Mouse (Mus musculus): ENCODE results near the gene Eddm3b. TPM values are rescaled to one million over a fixed set of nuclear protein-coding genes. Genes with fewer than 3 reads are reported as not detected.

The Eddm3b gene
- total RNA-seq (2015; ENCODE audit: low replicate concordance), result not detected in 2 replicates
- total RNA-seq (2017; ENCODE audit: low replicate concordance), result not detected in 2 replicates

- no peak for ATAC-seq (replicated peaks; ENCODE audit: low FRiP score, poor library complexity, severe bottlenecking)
Measured at GRCm38 (mm10) chr14:51113916-51114560, at the start of gene Eddm3b. Gene Eddm3b, plus strand, starts transcription at chr14:51114426.

GRCm38 (mm10) chr14:51068956-51069355, 45.3 kb upstream of the Eddm3b start:
- ATAC-seq (replicated peaks; ENCODE audit: low FRiP score, poor library complexity, severe bottlenecking), result no peak

GRCm38 (mm10) chr14:51069617-51070016, 44.6 kb upstream of the Eddm3b start:
- no peak for ATAC-seq (replicated peaks; ENCODE audit: low FRiP score, poor library complexity, severe bottlenecking)

- no peak for ATAC-seq (replicated peaks; ENCODE audit: low FRiP score, poor library complexity, severe bottlenecking)
Measured at GRCm38 (mm10) chr14:51074335-51074734, 39.9 kb upstream of the Eddm3b start, which contains the start of gene Olfr750. Gene Olfr750, minus strand, starts transcription at chr14:51074435.

- ATAC-seq (replicated peaks; ENCODE audit: low FRiP score, poor library complexity, severe bottlenecking), result no peak
Measured at GRCm38 (mm10) chr14:51079180-51079579, 35.0 kb upstream of the Eddm3b start.

GRCm38 (mm10) chr14:51081035-51081434, 33.2 kb upstream of the Eddm3b start:
- ATAC-seq (replicated peaks; ENCODE audit: low FRiP score, poor library complexity, severe bottlenecking), result no peak

GRCm38 (mm10) chr14:51082599-51083581, 31.3 kb upstream of the Eddm3b start:
- ATAC-seq (replicated peaks; ENCODE audit: low FRiP score, poor library complexity, severe bottlenecking), result no peak

GRCm38 (mm10) chr14:51083805-51084204, 30.4 kb upstream of the Eddm3b start:
- ATAC-seq (replicated peaks; ENCODE audit: low FRiP score, poor library complexity, severe bottlenecking), result no peak

GRCm38 (mm10) chr14:51085086-51085485, 29.1 kb upstream of the Eddm3b start:
- ATAC-seq (replicated peaks; ENCODE audit: low FRiP score, poor library complexity, severe bottlenecking), result no peak

GRCm38 (mm10) chr14:51085911-51086310, 28.3 kb upstream of the Eddm3b start:
- no peak for ATAC-seq (replicated peaks; ENCODE audit: low FRiP score, poor library complexity, severe bottlenecking)

- no peak for ATAC-seq (replicated peaks; ENCODE audit: low FRiP score, poor library complexity, severe bottlenecking)
Measured at GRCm38 (mm10) chr14:51087762-51088161, 26.5 kb upstream of the Eddm3b start.

- ATAC-seq (replicated peaks; ENCODE audit: low FRiP score, poor library complexity, severe bottlenecking), result peak; percentile 46
Measured at GRCm38 (mm10) chr14:51088166-51088969, 25.9 kb upstream of the Eddm3b start.

GRCm38 (mm10) chr14:51088970-51089673, 25.1 kb upstream of the Eddm3b start:
- ATAC-seq (replicated peaks; ENCODE audit: low FRiP score, poor library complexity, severe bottlenecking), result peak; percentile 84

GRCm38 (mm10) chr14:51089674-51090076, 24.6 kb upstream of the Eddm3b start:
- ATAC-seq (replicated peaks; ENCODE audit: low FRiP score, poor library complexity, severe bottlenecking), result no peak

- ATAC-seq (replicated peaks; ENCODE audit: low FRiP score, poor library complexity, severe bottlenecking), result 0 out of 2 replicates have a peak, but pooled peaks have one; percentile 32
Measured at GRCm38 (mm10) chr14:51090077-51090781, 24.0 kb upstream of the Eddm3b start.

GRCm38 (mm10) chr14:51090921-51091900, 23.0 kb upstream of the Eddm3b start, which contains the start of the genes Rnase4 and Ang:
Gene Rnase4, plus strand, starts transcription at chr14:51091077.
Gene Ang, plus strand, starts transcription at chr14:51091150.
- ATAC-seq (replicated peaks; ENCODE audit: low FRiP score, poor library complexity, severe bottlenecking), result no peak

- no peak for ATAC-seq (replicated peaks; ENCODE audit: low FRiP score, poor library complexity, severe bottlenecking)
Measured at GRCm38 (mm10) chr14:51092073-51092620, 22.1 kb upstream of the Eddm3b start.

Measured in erythroid progenitor cell, adult 5-6 weeks (primary cell).